Mouse (Mus musculus): ENCODE data around the gene Il5. TPM values are rescaled to one million over a fixed set of nuclear protein-coding genes. Genes with fewer than 3 reads are reported as not detected.

Gene Il5
- polyA plus RNA-seq (2012; rRNA removed) = 0.07 and 0.14 TPM in 2 replicates

DNA sequence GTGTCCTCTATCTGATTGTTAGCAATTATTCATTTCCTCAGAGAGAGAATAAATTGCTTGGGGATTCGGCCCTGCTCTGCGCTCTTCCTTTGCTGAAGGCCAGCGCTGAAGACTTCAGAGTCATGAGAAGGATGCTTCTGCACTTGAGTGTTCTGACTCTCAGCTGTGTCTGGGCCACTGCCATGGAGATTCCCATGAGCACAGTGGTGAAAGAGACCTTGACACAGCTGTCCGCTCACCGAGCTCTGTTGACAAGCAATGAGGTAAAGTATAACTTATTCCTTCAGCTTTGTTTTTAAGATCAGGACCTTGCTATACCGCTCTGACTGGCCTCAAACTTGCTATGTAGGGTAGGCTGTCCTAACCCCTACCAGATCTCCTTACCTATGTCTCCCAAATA is at the start of gene Il5:
TSS of gene Il5 (plus strand) at position 80 of the 400 bp plus-strand sequence.
- WGBS = 74% methylated on average over 6 of the region's 6 CpGs
- DNase-seq = no peak

DNA sequence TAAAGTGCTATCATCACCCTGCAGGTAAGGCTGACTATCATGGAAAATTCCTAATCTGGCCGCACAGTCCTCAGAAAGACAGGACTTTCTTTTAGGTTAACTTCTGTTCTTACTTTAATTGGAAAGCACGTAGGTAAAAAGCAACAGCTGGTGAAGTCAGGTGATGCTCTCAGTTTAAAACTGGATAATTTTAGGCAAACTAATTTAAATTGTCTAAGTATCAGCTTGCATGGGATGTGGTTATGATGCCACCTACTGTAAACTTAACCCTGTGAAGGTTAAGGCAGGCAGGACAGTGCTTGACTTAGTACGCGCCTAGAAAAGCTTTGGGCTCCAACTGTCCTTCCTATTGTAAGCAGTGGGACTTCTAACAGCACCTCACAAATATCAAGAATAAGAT is 49.2 kb upstream of the Il5 start:
- TF ChIP-seq POLR2A (IDR thresholded peaks at IDR 0.05; ENCODE audit: borderline replicate concordance, extremely low read depth, low read depth, low read length) (no peak), CTCF (IDR thresholded peaks at IDR 0.05; ENCODE audit: insufficient read depth, low read length) (no peak)
- Histone ChIP-seq H3K4me3 (replicated peaks; ENCODE audit: extremely low read depth, low read depth, low read length) (no peak overlapping the region), H3K4me1 (ENCODE audit: control insufficient read depth, insufficient read depth, low read length) (no peaks in the 10 kb centered on the region)
- 98% methylated on average over 4 of the region's 4 CpGs for WGBS
- no peak for DNase-seq

More for the DNA sequence above, at the start of gene Il5:
- no peaks in the 10 kb centered on the region for H3K4me1 ChIP-seq (ENCODE audit: control insufficient read depth, insufficient read depth, low read length)
- TF ChIP-seq POLR2A (IDR thresholded peaks at IDR 0.05; ENCODE audit: borderline replicate concordance, extremely low read depth, low read depth, low read length) (no peak), CTCF (IDR thresholded peaks at IDR 0.05; ENCODE audit: insufficient read depth, low read length) (no peak)
- no peak within 1 kb of the TSS for H3K4me3 ChIP-seq (replicated peaks; ENCODE audit: extremely low read depth, low read depth, low read length)

DNA sequence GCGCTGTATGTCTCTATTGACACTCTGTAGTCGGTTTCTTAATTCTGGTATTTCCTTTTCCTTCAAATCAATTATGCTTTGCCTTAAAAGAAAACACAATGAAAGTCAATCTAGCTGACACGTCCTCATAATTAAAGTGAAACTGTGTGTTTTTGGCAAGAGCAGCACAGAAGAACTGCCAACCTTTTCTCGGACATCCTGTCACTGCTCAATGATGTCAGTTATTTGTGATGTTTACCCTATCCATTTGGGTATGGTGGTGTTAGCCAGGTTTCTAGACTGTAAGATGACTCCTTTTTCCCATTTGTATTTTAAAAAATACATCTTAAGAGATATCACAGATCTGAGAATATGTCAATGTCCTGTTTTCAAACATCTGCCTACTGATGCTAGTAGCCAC is 40.5 kb upstream of the Il5 start:
- DNase-seq = no peak
- WGBS = 47% methylated on average over 4 of the region's 4 CpGs
- no peaks in the 10 kb centered on the region; the same call in 1 of the 2 replicates for H3K4me1 ChIP-seq (ENCODE audit: control insufficient read depth, insufficient read depth, low read length)

DNA sequence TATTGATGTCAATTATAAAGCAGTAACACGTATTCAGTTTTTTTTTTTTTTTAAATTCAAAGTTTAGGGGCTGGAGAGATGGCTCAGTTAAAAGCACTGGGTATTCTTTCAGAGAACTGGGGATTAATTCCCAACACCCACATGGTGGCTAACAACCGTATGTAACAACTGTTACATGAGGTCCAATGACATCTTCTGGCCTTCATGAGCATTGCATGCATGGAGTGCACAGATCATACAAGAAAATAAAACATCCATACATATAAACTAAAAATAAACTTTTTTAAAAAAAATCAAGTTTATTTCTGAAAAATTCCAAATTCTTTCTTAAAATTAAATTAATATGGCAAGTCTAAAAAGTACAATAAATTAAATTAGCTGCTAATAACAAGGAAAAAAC is 38.9 kb upstream of the Il5 start:
- TF ChIP-seq CTCF (IDR thresholded peaks at IDR 0.05; ENCODE audit: insufficient read depth, low read length) = no peak
- DNase-seq = no peak
- WGBS = 92% methylated on average over 2 of the region's 2 CpGs
- Histone ChIP-seq H3K4me3 (replicated peaks; ENCODE audit: extremely low read depth, low read depth, low read length) (no peak overlapping the region), H3K4me1 (ENCODE audit: control insufficient read depth, insufficient read depth, low read length) (no peaks in the 10 kb centered on the region; the same call in 1 of the 2 replicates)

More for the DNA sequence above, 40.5 kb upstream of the Il5 start:
- TF ChIP-seq POLR2A (IDR thresholded peaks at IDR 0.05; ENCODE audit: borderline replicate concordance, extremely low read depth, low read depth, low read length) (no peak), CTCF (IDR thresholded peaks at IDR 0.05; ENCODE audit: insufficient read depth, low read length) (no peak)
- no peak overlapping the region for H3K4me3 ChIP-seq (replicated peaks; ENCODE audit: extremely low read depth, low read depth, low read length)

DNA sequence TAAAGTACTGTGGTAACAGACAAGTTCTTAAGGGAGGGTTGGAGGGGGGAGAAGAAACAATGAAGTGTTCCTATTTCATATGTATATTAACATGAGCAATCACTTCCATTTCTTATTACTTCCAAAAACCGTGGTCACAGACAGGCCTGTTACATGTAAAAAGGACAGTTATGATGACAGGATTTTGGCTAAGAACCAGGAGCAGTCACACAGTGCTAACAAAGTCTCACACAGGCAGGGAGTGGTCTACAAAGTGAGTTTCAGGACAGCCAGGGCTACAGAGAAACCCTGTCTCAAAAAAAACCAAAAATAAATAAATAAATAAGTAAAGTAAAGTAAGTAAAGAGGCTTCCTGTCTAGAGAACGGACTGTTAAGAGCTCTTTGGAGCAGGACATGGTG is 38.4 kb upstream of the Il5 start:
- WGBS = 64% methylated on average over 2 of the region's 2 CpGs
- Histone ChIP-seq H3K4me3 (replicated peaks; ENCODE audit: extremely low read depth, low read depth, low read length) (peak overlapping the region; percentile 8), H3K4me1 (ENCODE audit: control insufficient read depth, insufficient read depth, low read length) (no peaks in the 10 kb centered on the region; the same call in 1 of the 2 replicates)
- TF ChIP-seq CTCF (IDR thresholded peaks at IDR 0.05; ENCODE audit: insufficient read depth, low read length) (no peak), POLR2A (IDR thresholded peaks at IDR 0.05; ENCODE audit: borderline replicate concordance, extremely low read depth, low read depth, low read length) (no peak)
- no peak for DNase-seq

DNA sequence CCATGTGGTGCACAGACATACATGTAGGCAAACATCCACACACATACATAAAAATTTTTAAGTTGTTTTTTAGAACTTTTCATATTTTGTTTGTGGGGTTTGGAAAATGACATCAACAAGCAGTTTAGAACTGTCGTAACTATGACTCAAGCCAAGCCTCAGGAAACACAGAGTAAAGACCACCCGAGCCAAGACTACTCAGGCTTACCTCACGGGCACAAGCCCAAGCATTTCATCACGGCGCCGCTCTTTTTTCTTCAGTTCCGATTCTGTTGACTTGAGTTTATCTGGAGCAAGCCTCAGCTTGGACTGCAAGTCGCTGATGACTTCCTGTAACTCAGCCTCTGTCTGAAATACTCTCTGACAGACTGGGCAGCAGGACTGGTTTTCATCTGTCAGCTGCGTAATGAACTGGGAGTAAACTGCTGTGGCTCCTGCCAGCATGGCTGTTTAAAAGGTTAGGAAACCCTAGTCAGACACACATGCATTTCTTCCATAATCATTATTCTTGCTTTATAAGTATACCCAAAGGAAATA is 37.5 kb upstream of the Il5 start:
- no peak for DNase-seq
- Histone ChIP-seq H3K4me3 (replicated peaks; ENCODE audit: extremely low read depth, low read depth, low read length) (peak overlapping the region; percentile 37), H3K4me1 (ENCODE audit: control insufficient read depth, insufficient read depth, low read length) (no peaks in the 10 kb centered on the region; the same call in 1 of the 2 replicates)
- WGBS = 70% methylated on average over 9 of the region's 9 CpGs
- TF ChIP-seq CTCF (IDR thresholded peaks at IDR 0.05; ENCODE audit: insufficient read depth, low read length) = no peak
- no peak for TF ChIP-seq POLR2A (IDR thresholded peaks at IDR 0.05; ENCODE audit: borderline replicate concordance, extremely low read depth, low read depth, low read length)

DNA sequence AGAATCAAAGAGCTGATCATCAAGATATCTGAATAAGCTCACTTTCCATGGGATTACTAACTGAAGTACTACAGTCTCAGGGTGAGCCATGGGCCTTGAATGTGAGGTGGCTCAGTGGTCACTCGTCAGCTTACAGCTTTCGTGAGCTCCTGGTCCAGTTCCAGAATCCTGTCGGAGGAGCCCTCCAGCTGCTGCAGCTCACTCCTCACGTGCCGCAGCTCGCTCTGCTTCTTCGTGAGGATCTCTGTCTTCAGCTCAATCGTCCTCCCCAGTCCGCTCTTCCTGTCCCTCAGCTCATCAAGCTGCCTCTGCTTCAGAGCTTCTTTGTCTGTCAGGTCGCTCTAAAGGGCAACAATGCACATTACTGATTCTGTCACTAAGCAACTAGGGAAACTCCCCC is 28.6 kb upstream of the Il5 start:
- Histone ChIP-seq H3K4me3 (replicated peaks; ENCODE audit: extremely low read depth, low read depth, low read length) (no peak overlapping the region), H3K4me1 (ENCODE audit: control insufficient read depth, insufficient read depth, low read length) (no peaks in the 10 kb centered on the region)
- TF ChIP-seq CTCF (IDR thresholded peaks at IDR 0.05; ENCODE audit: insufficient read depth, low read length) (no peak), POLR2A (IDR thresholded peaks at IDR 0.05; ENCODE audit: borderline replicate concordance, extremely low read depth, low read depth, low read length) (no peak)
- 66% methylated on average over 10 of the region's 10 CpGs for WGBS
- peak; percentile 16 for DNase-seq

DNA sequence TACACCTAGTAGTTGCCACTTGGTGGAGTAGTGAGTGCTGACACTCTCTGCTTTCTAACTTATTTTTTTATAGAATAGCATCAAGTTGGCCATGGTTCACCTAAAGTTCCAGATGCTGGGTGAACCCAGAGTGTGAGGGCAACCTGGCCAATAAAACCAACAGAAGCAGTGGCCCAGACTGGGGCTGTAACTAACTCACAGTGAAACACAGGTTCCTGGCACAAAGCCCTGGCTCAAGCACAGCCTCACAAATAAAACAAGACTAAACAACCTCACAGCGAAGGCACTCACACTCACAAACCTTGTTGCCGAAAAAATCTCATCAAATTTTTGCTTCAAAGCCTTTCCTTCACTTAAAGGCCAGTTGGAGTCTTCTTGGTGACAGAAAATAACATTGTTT is 22.1 kb upstream of the Il5 start:
- TF ChIP-seq CTCF (IDR thresholded peaks at IDR 0.05; ENCODE audit: insufficient read depth, low read length) (no peak), POLR2A (IDR thresholded peaks at IDR 0.05; ENCODE audit: borderline replicate concordance, extremely low read depth, low read depth, low read length) (no peak)
- Histone ChIP-seq H3K4me1 (ENCODE audit: control insufficient read depth, insufficient read depth, low read length) (no peaks in the 10 kb centered on the region), H3K4me3 (replicated peaks; ENCODE audit: extremely low read depth, low read depth, low read length) (no peak overlapping the region)
- WGBS = 69% methylated on average over 2 of the region's 2 CpGs
- no peak for DNase-seq

DNA sequence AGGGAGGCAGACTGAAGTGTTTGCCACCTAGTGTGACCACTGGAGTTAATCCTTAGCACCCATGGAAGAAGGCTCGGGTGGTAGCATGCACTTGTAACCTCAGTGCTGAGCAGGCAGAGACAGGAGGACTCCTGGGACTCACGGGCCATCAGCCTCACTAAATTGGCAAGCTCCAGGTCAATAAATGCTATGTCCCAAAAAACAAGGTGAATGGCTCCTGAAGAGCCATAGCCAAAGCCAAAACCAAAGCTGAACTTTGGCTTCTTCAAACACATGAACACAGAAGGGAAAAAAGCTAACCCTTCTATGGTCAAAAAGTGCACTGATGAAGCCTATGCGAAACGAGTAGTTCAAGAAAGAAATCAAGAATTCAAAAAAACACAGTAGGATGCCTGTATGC is 21.2 kb upstream of the Il5 start:
- TF ChIP-seq CTCF (IDR thresholded peaks at IDR 0.05; ENCODE audit: insufficient read depth, low read length) = no peak
- no peak for TF ChIP-seq POLR2A (IDR thresholded peaks at IDR 0.05; ENCODE audit: borderline replicate concordance, extremely low read depth, low read depth, low read length)
- Histone ChIP-seq H3K4me3 (replicated peaks; ENCODE audit: extremely low read depth, low read depth, low read length) (no peak overlapping the region), H3K4me1 (ENCODE audit: control insufficient read depth, insufficient read depth, low read length) (no peaks in the 10 kb centered on the region)
- no peak for DNase-seq
- WGBS = 88% methylated on average over 4 of the region's 4 CpGs

DNA sequence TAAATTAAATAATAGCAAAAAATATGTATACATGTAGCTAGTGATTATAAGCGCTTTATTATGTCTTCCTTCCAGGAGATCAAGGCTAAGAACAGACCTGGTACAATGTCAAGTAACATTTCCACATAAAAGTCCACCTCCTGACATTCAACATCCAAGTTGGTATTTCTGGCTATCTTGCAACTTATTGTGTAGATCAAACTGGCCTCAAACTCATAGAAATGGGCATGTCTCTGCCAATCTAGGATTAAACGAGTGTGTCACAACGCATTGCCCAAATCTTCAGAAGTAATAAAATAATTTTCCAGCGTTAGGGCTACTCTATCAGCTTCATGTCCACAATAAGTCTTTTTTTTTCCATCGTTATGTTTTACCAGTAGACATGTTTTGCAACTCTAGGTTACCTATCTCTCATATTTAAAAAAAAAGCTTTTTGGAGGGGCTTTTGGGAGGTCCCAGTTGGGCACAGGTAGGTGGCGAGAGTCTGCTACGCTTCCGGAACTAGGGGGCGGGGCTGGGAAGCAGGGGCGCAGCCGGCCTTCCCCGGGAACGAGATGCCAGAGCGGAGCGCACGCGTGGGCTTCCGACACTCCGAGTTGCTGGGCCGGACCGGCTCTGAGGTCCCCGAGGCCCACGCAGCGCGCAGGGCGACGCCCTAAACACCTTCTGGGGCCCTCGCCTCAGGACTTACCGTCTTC is 14.2 kb upstream of the Il5 start:
- no peak for DNase-seq
- 0 out of 2 replicates have a peak, but pooled peaks have one; percentile 8 for TF ChIP-seq POLR2A (IDR thresholded peaks at IDR 0.05; ENCODE audit: borderline replicate concordance, extremely low read depth, low read depth, low read length)
- no peak for TF ChIP-seq CTCF (IDR thresholded peaks at IDR 0.05; ENCODE audit: insufficient read depth, low read length)
- WGBS = 5% methylated on average over 29 of the region's 29 CpGs

More for the DNA sequence above, 14.2 kb upstream of the Il5 start:
- H3K4me3 ChIP-seq (replicated peaks; ENCODE audit: extremely low read depth, low read depth, low read length) = peak overlapping the region; percentile 85
- no peaks in the 10 kb centered on the region for H3K4me1 ChIP-seq (ENCODE audit: control insufficient read depth, insufficient read depth, low read length)
